Mouse (Mus musculus) neural tube, embryonic 11.5 days (tissue): ENCODE results near the gene Cyp4v3. TPM values are rescaled to one million over a fixed set of nuclear protein-coding genes. Genes with fewer than 3 reads are reported as not detected.

Source experiments
- ATAC-seq: fragments of 200-750 bp; cut with Nextera tagmentation; 2 replicates; pipeline ENCODE4 v1.8.0; 2017; ENCODE audit warnings: moderate number of reproducible peaks, mild to moderate bottlenecking, moderate TSS enrichment, moderate library complexity; ENCODE audit not compliant: insufficient read depth, low FRiP score, low TSS enrichment
- DNase-seq: peaks from one replicate; pipeline ENCODE4 v3.0.0-alpha.2; 2015; ENCODE audit warnings: low spot score
- H3K27ac ChIP-seq: fragments of 300-500 bp; sonication (generic); 2 replicates; pipeline ENCODE4 v1.5.1; 2014; ENCODE audit warnings: low read depth, mild to moderate bottlenecking, low read length
- H3K27me3 ChIP-seq: fragments of 300-500 bp; sonication (generic); 2 replicates; pipeline ENCODE4 v1.6.1; 2014; ENCODE audit warnings: mild to moderate bottlenecking, low read length, mixed read lengths; ENCODE audit not compliant: control insufficient read depth, insufficient read depth
- H3K36me3 ChIP-seq: fragments of 300-500 bp; sonication (generic); 2 replicates; pipeline ENCODE4 v1.6.1; 2014; ENCODE audit warnings: mild to moderate bottlenecking, low read length, moderate library complexity, mixed read lengths; ENCODE audit not compliant: control insufficient read depth, insufficient read depth
- H3K4me1 ChIP-seq: fragments of 300-500 bp; sonication (generic); 2 replicates; pipeline ENCODE4 v1.6.1; 2014; ENCODE audit warnings: low read length, mixed read lengths; ENCODE audit not compliant: control insufficient read depth, insufficient read depth
- H3K4me2 ChIP-seq: fragments of 300-500 bp; sonication (generic); 2 replicates; pipeline ENCODE4 v1.6.1; 2014; ENCODE audit warnings: low read depth, mild to moderate bottlenecking, moderate library complexity
- H3K4me3 ChIP-seq: fragments of 300-500 bp; sonication (generic); 2 replicates; pipeline ENCODE4 v1.5.1; 2014; ENCODE audit warnings: low read depth, low read length
- H3K9ac ChIP-seq: fragments of 300-500 bp; sonication (generic); 2 replicates; pipeline ENCODE4 v1.6.1; 2014; ENCODE audit warnings: mild to moderate bottlenecking, low read length
- H3K9me3 ChIP-seq: fragments of 300-500 bp; sonication (generic); 2 replicates; pipeline ENCODE4 v1.6.1; 2016; ENCODE audit warnings: low read length; ENCODE audit not compliant: control insufficient read depth
- WGBS: fragments of 180-500 bp; shearing (Covaris S2); extraction: QIAGEN DNeasy Blood & Tissue Kit; methylation state at CpG from one replicate; pipeline ENCODE4 v1.1.7; 2014; 5-methylcytosine and 5-hydroxymethylcytosine counted together
- polyA plus RNA-seq: library from polyadenylated mRNA; unstranded; fragments of >200 nt; fragmentation: Nextera tagmentation; extraction: Ambion mirVana; gene quantifications from 2 replicates; pipeline ENCODE4 v1.2.1, GENCODE M21; 2014

Gene Cyp4v3
- polyA plus RNA-seq, 1 experiment from 2014 or later, result 0.38 TPM

- Histone ChIP-seq H3K4me2 (no peak overlapping the region), H3K4me3 (no peak overlapping the region), H3K27me3 (no peaks in the 10 kb centered on the region), H3K36me3 (no peaks in the 10 kb centered on the region), H3K9me3 (no peaks in the 10 kb centered on the region), H3K27ac (no peak overlapping the region), H3K9ac (no peak overlapping the region), H3K4me1 (no peaks in the 10 kb centered on the region)
- WGBS, result 90% methylated on average over 4 of the region's 4 CpGs
- no peak for DNase-seq
- ATAC-seq, result no peak
Observed at GRCm38 (mm10) chr8:45267611-45268391, 65.2 kb downstream of the Cyp4v3 start.

- no peak for DNase-seq
- 70% methylated on average over 8 of the region's 8 CpGs for WGBS
- no peaks in the 10 kb centered on the region for H3K9me3 ChIP-seq
- no peaks in the 10 kb centered on the region for H3K36me3 ChIP-seq
- no peak overlapping the region for H3K27ac ChIP-seq
- no peaks in the 10 kb centered on the region for H3K27me3 ChIP-seq
- no peak overlapping the region for H3K9ac ChIP-seq
- no peak overlapping the region for H3K4me2 ChIP-seq
- H3K4me3 ChIP-seq, result no peak overlapping the region
- ATAC-seq, result no peak
- H3K4me1 ChIP-seq, result no peaks in the 10 kb centered on the region
Observed at GRCm38 (mm10) chr8:45266993-45267392, 66.0 kb downstream of the Cyp4v3 start.

GRCm38 (mm10) chr8:45264918-45265317 is 68.1 kb downstream of the Cyp4v3 start:
- 92% methylated on average over 4 of the region's 4 CpGs for WGBS
- Histone ChIP-seq H3K9ac (no peak overlapping the region), H3K4me2 (no peak overlapping the region)

GRCm38 (mm10) chr8:45262851-45263250 is 70.2 kb downstream of the Cyp4v3 start:
- H3K9me3 ChIP-seq, result no peaks in the 10 kb centered on the region
- H3K27ac ChIP-seq, result no peak overlapping the region
- H3K4me2 ChIP-seq, result no peak overlapping the region
- H3K36me3 ChIP-seq, result no peaks in the 10 kb centered on the region
- no peak overlapping the region for H3K4me3 ChIP-seq
- H3K9ac ChIP-seq, result no peak overlapping the region
- DNase-seq (no peak), ATAC-seq (no peak)
- H3K4me1 ChIP-seq, result no peaks in the 10 kb centered on the region
- WGBS, result 74% methylated on average over 3 of the region's 3 CpGs
- no peaks in the 10 kb centered on the region for H3K27me3 ChIP-seq

More at GRCm38 (mm10) chr8:45264918-45265317, 68.1 kb downstream of the Cyp4v3 start:
- ATAC-seq, result no peak
- no peak for DNase-seq
- no peaks in the 10 kb centered on the region for H3K4me1 ChIP-seq
- H3K4me3 ChIP-seq, result no peak overlapping the region
- H3K27ac ChIP-seq, result no peak overlapping the region
- H3K9me3 ChIP-seq, result no peaks in the 10 kb centered on the region
- H3K27me3 ChIP-seq, result no peaks in the 10 kb centered on the region
- no peaks in the 10 kb centered on the region for H3K36me3 ChIP-seq

- H3K9me3 ChIP-seq, result no peaks in the 10 kb centered on the region
- no peak within 1 kb of the TSS for H3K9ac ChIP-seq
- WGBS, result 89% methylated on average over 10 of the region's 10 CpGs
- no peak within 1 kb of the TSS for H3K27ac ChIP-seq
- no peaks in the 10 kb centered on the region for H3K36me3 ChIP-seq
- H3K27me3 ChIP-seq, result no peaks in the 10 kb centered on the region
- DNase-seq, result no peak
- no peak within 1 kb of the TSS for H3K4me2 ChIP-seq
- H3K4me1 ChIP-seq, result no peaks in the 10 kb centered on the region
- H3K4me3 ChIP-seq, result no peak within 1 kb of the TSS
- ATAC-seq, result no peak
Observed at GRCm38 (mm10) chr8:45261920-45262319, 71.1 kb downstream of the Cyp4v3 start, which contains the start of gene F11. TSS of gene F11 (minus strand) at chr8:45262031.

GRCm38 (mm10) chr8:45258421-45258820 is 74.6 kb downstream of the Cyp4v3 start:
- Histone ChIP-seq H3K4me2 (no peak overlapping the region), H3K27ac (no peak overlapping the region), H3K36me3 (no peaks in the 10 kb centered on the region), H3K27me3 (no peaks in the 10 kb centered on the region), H3K4me1 (no peaks in the 10 kb centered on the region), H3K9me3 (no peaks in the 10 kb centered on the region), H3K9ac (no peak overlapping the region), H3K4me3 (no peak overlapping the region)
- no peak for DNase-seq
- 75% methylated on average over 8 of the region's 8 CpGs for WGBS
- no peak for ATAC-seq

GRCm38 (mm10) chr8:45255040-45255439 is 78.0 kb downstream of the Cyp4v3 start:
- H3K36me3 ChIP-seq, result no peaks in the 10 kb centered on the region
- H3K27me3 ChIP-seq, result no peaks in the 10 kb centered on the region
- no peak overlapping the region for H3K9ac ChIP-seq
- WGBS, result 66% methylated on average over 12 of the region's 12 CpGs
- H3K27ac ChIP-seq, result no peak overlapping the region
- no peak overlapping the region for H3K4me2 ChIP-seq
- DNase-seq (no peak), ATAC-seq (no peak)
- H3K9me3 ChIP-seq, result no peaks in the 10 kb centered on the region
- H3K4me1 ChIP-seq, result no peaks in the 10 kb centered on the region
- H3K4me3 ChIP-seq, result no peak overlapping the region

Other genes with a start within 250 kb of the Cyp4v3 start
- gene F11, start 71.2 kb downstream of the Cyp4v3 start, polyA plus RNA-seq, result not detected in 2 replicates
- not detected in 2 replicates for gene Klkb1, start 38.4 kb downstream of the Cyp4v3 start, polyA plus RNA-seq
- gene Gm45753, start 24.8 kb downstream of the Cyp4v3 start, polyA plus RNA-seq, result not detected in 2 replicates
- gene Fam149a, start 49.1 kb upstream of the Cyp4v3 start, polyA plus RNA-seq, result 11.9 and 12.6 TPM in 2 replicates
- gene Tlr3, start 77.9 kb upstream of the Cyp4v3 start, polyA plus RNA-seq, result 0.58 and 1.8 TPM in 2 replicates
- 40.9 and 45.2 TPM in 2 replicates for gene Sorbs2, start 174.6 kb upstream of the Cyp4v3 start, polyA plus RNA-seq